Mouse (Mus musculus): ENCODE data around the gene Olfr986.

Gene Olfr986

GRCm38 (mm10) chr9:40234233-40235072, 53.7 kb downstream of the Olfr986 start:
- no peak for DNase-seq (ENCODE audit: low read depth, low spot score)

GRCm38 (mm10) chr9:40235220-40235619, 54.5 kb downstream of the Olfr986 start:
- DNase-seq (ENCODE audit: low read depth, low spot score), result no peak
